ENCODE assay signal across 9 mouse cellular contexts in genomic region chr8:69882021-69882756, GRCm38 (mm10). TPM values are rescaled to one million over a fixed set of nuclear protein-coding genes. Genes with fewer than 3 reads are reported as not detected.
DNase-seq lines count a peak whose midpoint lies in the region; ATAC-seq and TF ChIP-seq lines count a peak whose summit lies in the region.
"Had no signal": no experiment of that assay in that cellular context is flagged by ENCODE, and none has a peak within 500 bp of the region (broad histone marks: within the 10 kb centered on the region; RNA-seq: fewer than 3 reads in every experiment).

No protein-coding gene starts in this region.

- no peak for TF ChIP-seq CTCF in bone marrow macrophage, adult 2 months (IDR thresholded peaks at IDR 0.05; ENCODE audit: low read depth, low read length)

- ATAC-seq in heart, embryonic 11.5 days (replicated peaks; ENCODE audit: insufficient number of reproducible peaks, low FRiP score, low TSS enrichment): no peak
- no peak for ATAC-seq in liver, embryonic 15.5 days (ENCODE audit: insufficient read depth)
- ATAC-seq in neural tube, embryonic 15.5 days (ENCODE audit: low FRiP score): peak; percentile 77

- no peaks in the 10 kb centered on the region for H3K4me1 ChIP-seq in bone marrow macrophage, adult 2 months (ENCODE audit: control insufficient read depth, insufficient read depth, low read length)
- peaks cover 11% of the 10 kb centered on the region for H3K4me1 ChIP-seq in heart, embryonic 11.5 days (ENCODE audit: control insufficient read depth, insufficient read depth, low read length)
- H3K4me1 ChIP-seq in liver, embryonic 15.5 days (replicated peaks): peaks cover 17% of the 10 kb centered on the region
- H3K4me1 ChIP-seq in neural tube, embryonic 15.5 days: peaks cover 51% of the 10 kb centered on the region

- H3K9me3 ChIP-seq in heart, embryonic 11.5 days (replicated peaks; ENCODE audit: control insufficient read depth, low read length): no peaks in the 10 kb centered on the region
- H3K9me3 ChIP-seq in liver, embryonic 15.5 days (replicated peaks): no peaks in the 10 kb centered on the region; the same call in 1 of the 2 replicates
- H3K9me3 ChIP-seq in neural tube, embryonic 15.5 days (replicated peaks): no peaks in the 10 kb centered on the region

- WGBS in heart, embryonic 11.5 days (ENCODE audit: insufficient replicate concordance): 10% methylated on average over 98 of the region's 103 CpGs
- WGBS in liver, embryonic 15.5 days (ENCODE audit: insufficient replicate concordance): 9% methylated on average over 103 of the region's 103 CpGs
- 5% methylated on average over 102 of the region's 103 CpGs for WGBS in neural tube, embryonic 15.5 days

- no peak overlapping the region for H3K27ac ChIP-seq in bone marrow macrophage, adult 2 months (ENCODE audit: insufficient read depth, low read depth, low read length)
- no peak overlapping the region for H3K27ac ChIP-seq in heart, embryonic 11.5 days (ENCODE audit: low read depth, low read length)
- no peak overlapping the region for H3K27ac ChIP-seq in liver, embryonic 15.5 days (replicated peaks)
- no peak overlapping the region for H3K27ac ChIP-seq in neural tube, embryonic 15.5 days (replicated peaks)

- peak overlapping the region; percentile 24; the same call in 1 of the 2 replicates for H3K4me3 ChIP-seq in bone marrow macrophage, adult 2 months (ENCODE audit: insufficient read depth, low read length)
- peak overlapping the region; percentile 39 for H3K4me3 ChIP-seq in heart, embryonic 11.5 days (ENCODE audit: low read depth, low read length)
- H3K4me3 ChIP-seq in liver, embryonic 15.5 days (replicated peaks): peak overlapping the region; percentile 38
- peak overlapping the region; percentile 49 for H3K4me3 ChIP-seq in neural tube, embryonic 15.5 days (replicated peaks)
- H3K4me3 ChIP-seq: myocyte had no signal

- 0 out of 2 replicates have a peak overlapping the region, but pooled peaks have one; percentile 44 for H3K9ac ChIP-seq in heart, embryonic 11.5 days (ENCODE audit: low read depth, low read length)
- H3K9ac ChIP-seq in liver, embryonic 15.5 days: no peak overlapping the region
- peak overlapping the region; percentile 34; the same call in 1 of the 2 replicates for H3K9ac ChIP-seq in neural tube, embryonic 15.5 days (replicated peaks)

- H3K4me2 ChIP-seq in heart, embryonic 11.5 days: peak overlapping the region; percentile 64
- peak overlapping the region; percentile 56 for H3K4me2 ChIP-seq in liver, embryonic 15.5 days
- peak overlapping the region; percentile 56 for H3K4me2 ChIP-seq in neural tube, embryonic 15.5 days

- peak; percentile 95 for DNase-seq in heart, adult 11 months
- no peak for DNase-seq in heart, adult 9 months (ENCODE audit: low spot score in 2 of 2)
- peak; percentile 67 for DNase-seq in kidney, adult 9 months
- DNase-seq in spleen, adult 18-20 months: no peak

- no peak for TF ChIP-seq POLR2A in bone marrow macrophage, adult 2 months (IDR thresholded peaks at IDR 0.05; ENCODE audit: borderline replicate concordance, low read depth, low read length)

- no peaks in the 10 kb centered on the region for H3K36me3 ChIP-seq in heart, embryonic 11.5 days (ENCODE audit: control insufficient read depth, insufficient read depth, low read length)
- H3K36me3 ChIP-seq in liver, embryonic 15.5 days (replicated peaks): no peaks in the 10 kb centered on the region
- no peaks in the 10 kb centered on the region for H3K36me3 ChIP-seq in neural tube, embryonic 15.5 days

- peaks cover 90% of the 10 kb centered on the region for H3K27me3 ChIP-seq in heart, embryonic 11.5 days (ENCODE audit: control insufficient read depth, insufficient read depth, low read length)
- peaks cover 100% of the 10 kb centered on the region for H3K27me3 ChIP-seq in liver, embryonic 15.5 days
- H3K27me3 ChIP-seq in neural tube, embryonic 15.5 days (replicated peaks): peaks cover 91% of the 10 kb centered on the region

RNA-seq across cellular contexts. Expression of gene Cilp2, which starts 5.3 kb away (rescaled TPM):
- not detected in 2 replicates for polyA plus RNA-seq in bone marrow macrophage, adult 2 months (2012; ENCODE audit: insufficient read depth, insufficient read length, missing spikeins)
- polyA plus RNA-seq in heart, embryonic 11.5 days (2014; fragmentation: Nextera tagmentation; extraction: Ambion mirVana): 0.21 and 0.49 TPM in 2 replicates
- polyA plus RNA-seq in liver, embryonic 15.5 days (2015; fragmentation: Nextera tagmentation; extraction: Ambion mirVana): 0.03 and 0.06 TPM in 2 replicates
- polyA plus RNA-seq in neural tube, embryonic 15.5 days (2015; fragmentation: Nextera tagmentation; extraction: Ambion mirVana): 5.3 and 6.0 TPM in 2 replicates

RNA-seq across cellular contexts. Expression of gene Tssk6, which starts 19.8 kb away (rescaled TPM):
- polyA plus RNA-seq in bone marrow macrophage, adult 2 months (2012; ENCODE audit: insufficient read depth, insufficient read length, missing spikeins): 0.60 TPM in 1 of 2 replicates, not detected in the other
- polyA plus RNA-seq in heart, embryonic 11.5 days (2014; fragmentation: Nextera tagmentation; extraction: Ambion mirVana): 1.6 and 1.8 TPM in 2 replicates
- 2.1 TPM in 2 replicates for polyA plus RNA-seq in liver, embryonic 15.5 days (2015; fragmentation: Nextera tagmentation; extraction: Ambion mirVana)
- polyA plus RNA-seq in neural tube, embryonic 15.5 days (2015; fragmentation: Nextera tagmentation; extraction: Ambion mirVana): 4.3 TPM in 2 replicates

RNA-seq across cellular contexts. Expression of gene Ndufa13, which starts 20.2 kb away (rescaled TPM):
- 86.8 and 90.6 TPM in 2 replicates for polyA plus RNA-seq in bone marrow macrophage, adult 2 months (2012; ENCODE audit: insufficient read depth, insufficient read length, missing spikeins)
- polyA plus RNA-seq in heart, embryonic 11.5 days (2014; fragmentation: Nextera tagmentation; extraction: Ambion mirVana): 270 and 275 TPM in 2 replicates
- 89.7 and 96.9 TPM in 2 replicates for polyA plus RNA-seq in liver, embryonic 15.5 days (2015; fragmentation: Nextera tagmentation; extraction: Ambion mirVana)
- polyA plus RNA-seq in neural tube, embryonic 15.5 days (2015; fragmentation: Nextera tagmentation; extraction: Ambion mirVana): 190 and 209 TPM in 2 replicates

RNA-seq across cellular contexts. Expression of gene Yjefn3, which starts 20.3 kb away (rescaled TPM):
- polyA plus RNA-seq in bone marrow macrophage, adult 2 months (2012; ENCODE audit: insufficient read depth, insufficient read length, missing spikeins): not detected in 2 replicates
- polyA plus RNA-seq in heart, embryonic 11.5 days (2014; fragmentation: Nextera tagmentation; extraction: Ambion mirVana): 5.5 and 7.0 TPM in 2 replicates
- 0.51 and 0.54 TPM in 2 replicates for polyA plus RNA-seq in liver, embryonic 15.5 days (2015; fragmentation: Nextera tagmentation; extraction: Ambion mirVana)
- polyA plus RNA-seq in neural tube, embryonic 15.5 days (2015; fragmentation: Nextera tagmentation; extraction: Ambion mirVana): 11.8 and 15.6 TPM in 2 replicates

RNA-seq across cellular contexts. Expression of gene Pbx4, which starts 49.9 kb away (rescaled TPM):
- 7.5 and 8.0 TPM in 2 replicates for polyA plus RNA-seq in bone marrow macrophage, adult 2 months (2012; ENCODE audit: insufficient read depth, insufficient read length, missing spikeins)
- 4.0 and 6.0 TPM in 2 replicates for polyA plus RNA-seq in heart, embryonic 11.5 days (2014; fragmentation: Nextera tagmentation; extraction: Ambion mirVana)
- 2.0 and 2.4 TPM in 2 replicates for polyA plus RNA-seq in liver, embryonic 15.5 days (2015; fragmentation: Nextera tagmentation; extraction: Ambion mirVana)
- polyA plus RNA-seq in neural tube, embryonic 15.5 days (2015; fragmentation: Nextera tagmentation; extraction: Ambion mirVana): 52.6 and 61.2 TPM in 2 replicates

Comparison
In these comparisons a context has a peak if more than half of its experiments do, and no peak if none do; other contexts are left out.
1. DNase-seq: peak in heart, adult 11 months (single experiment) and kidney, adult 9 months (single experiment); none in heart, adult 9 months (0 of 2) and spleen, adult 18-20 months (0 of 2).
2. Peak in every context shown above with its lines, with median percentiles within 50 percentile points of each other: H3K4me3 ChIP-seq and H3K4me2 ChIP-seq.